Mouse (Mus musculus): ENCODE measurements around the gene Apol7b.
"Not testable (repeated sequence)": the region's sequence is repeated elsewhere in the genome, so short reads cannot be mapped to it uniquely, and the experiment has no call there.

GRCm38 (mm10) chr15:77444746-77445145 is 2.5 kb downstream of the Apol7b start:
- not testable (repeated sequence) for TF ChIP-seq POLR2A (IDR thresholded peaks at IDR 0.05; ENCODE audit: insufficient read length, low read depth); TCF12 (IDR thresholded peaks at IDR 0.05; ENCODE audit: insufficient read depth, poor library complexity, severe bottlenecking); USF1 (IDR thresholded peaks at IDR 0.05; ENCODE audit: low read depth); POLR2AphosphoS2 (IDR thresholded peaks at IDR 0.05; ENCODE audit: insufficient read length, low read depth); REST (IDR thresholded peaks at IDR 0.05; ENCODE audit: insufficient read depth, insufficient read length); SRF (IDR thresholded peaks at IDR 0.05; ENCODE audit: control insufficient read depth, insufficient read length, low read depth); MAX (IDR thresholded peaks at IDR 0.05; ENCODE audit: low read depth)
